Mouse (Mus musculus): ENCODE measurements at regions not wholly inside any gene's neighbourhood (a gene's known extent, or its start where the extent isn't known, plus 50 kb on each side); places are given as distances from the start of the nearest gene placed in this dataset.
A peak's percentile ranks its signal among the peaks of the same experiment; 100 is the strongest.

DNA sequence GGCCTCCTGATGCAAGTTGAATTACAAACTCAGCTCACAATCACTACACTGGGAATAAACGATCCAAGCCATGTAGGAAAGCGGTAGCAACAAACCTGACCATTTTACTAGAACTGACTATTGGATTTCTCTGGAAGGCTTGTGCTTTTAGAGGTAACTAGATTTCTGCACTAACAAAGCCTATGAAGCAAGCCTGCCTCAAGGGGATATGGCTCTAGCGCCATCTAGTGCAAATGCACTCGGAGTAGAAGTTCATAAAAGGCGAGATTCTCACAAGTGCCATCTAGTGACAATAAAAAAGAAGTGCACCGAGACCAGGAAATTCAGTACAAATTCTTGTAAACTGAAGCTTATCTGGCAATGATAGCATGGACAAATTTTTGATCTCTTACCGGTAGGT, 364.9 kb upstream of the Fmr1 start:
- DNase-seq (ENCODE audit: low read depth, low spot score): peak; percentile 42

Measured in retina, adult 2 months (tissue).